Mouse (Mus musculus) intestine, postnatal 0 days (tissue): ENCODE results near the gene Lce1a2. TPM values are rescaled to one million over a fixed set of nuclear protein-coding genes. Genes with fewer than 3 reads are reported as not detected.

Experiments
- ATAC-seq: fragments of 200-750 bp; cut with Nextera tagmentation; 2 replicates; pipeline ENCODE4 v1.8.0; 2017; ENCODE audit warnings: mild to moderate bottlenecking, moderate TSS enrichment, moderate library complexity
- H3K27ac ChIP-seq: fragments of 300-500 bp; sonication (generic); 2 replicates; pipeline ENCODE4 v1.5.1; 2014; ENCODE audit warnings: mild to moderate bottlenecking, low read depth, low read length, moderate library complexity
- H3K27me3 ChIP-seq: fragments of 300-500 bp; sonication (generic); replicated peaks from 2 replicates; pipeline ENCODE4 v1.6.1; 2014; ENCODE audit warnings: low read length, mixed read lengths; ENCODE audit not compliant: control insufficient read depth, insufficient read depth
- H3K36me3 ChIP-seq: fragments of 300-500 bp; sonication (generic); 2 replicates; pipeline ENCODE4 v1.6.1; 2014; ENCODE audit warnings: mild to moderate bottlenecking, moderate library complexity; ENCODE audit not compliant: control insufficient read depth, insufficient read depth
- H3K4me1 ChIP-seq: fragments of 300-500 bp; sonication (generic); replicated peaks from 2 replicates; pipeline ENCODE4 v1.6.1; 2014; ENCODE audit warnings: antibody characterized with exemption, low read length, mixed read lengths; ENCODE audit not compliant: control insufficient read depth, insufficient read depth
- H3K4me2 ChIP-seq: fragments of 300-500 bp; sonication (generic); replicated peaks from 2 replicates; pipeline ENCODE4 v1.6.1; 2014; ENCODE audit warnings: low read depth, mild to moderate bottlenecking, moderate library complexity
- H3K4me3 ChIP-seq: fragments of 300-500 bp; sonication (generic); 2 replicates; pipeline ENCODE4 v1.5.1; 2014; ENCODE audit warnings: low read depth, low read length
- H3K9ac ChIP-seq: fragments of 300-500 bp; sonication (generic); 2 replicates; pipeline ENCODE4 v1.6.1; 2014; ENCODE audit warnings: mild to moderate bottlenecking, low read depth, low read length
- H3K9me3 ChIP-seq: fragments of 300-500 bp; sonication (generic); 2 replicates; pipeline ENCODE4 v1.6.1; 2016; ENCODE audit warnings: mixed run types; ENCODE audit not compliant: control insufficient read depth
- CTCF ChIP-seq: sonication (generic); IDR thresholded peaks from 2 replicates; pipeline ENCODE4 v1.5.1; 2016; ENCODE audit warnings: low read depth, mild to moderate bottlenecking, control low read depth, antibody characterized with exemption, moderate library complexity
- WGBS: fragments of 180-500 bp; shearing (Covaris S2); extraction: QIAGEN DNeasy Blood & Tissue Kit; methylation state at CpG from one replicate; pipeline ENCODE4 v1.1.7; 2014; 5-methylcytosine and 5-hydroxymethylcytosine counted together
- polyA plus RNA-seq: library from polyadenylated mRNA; unstranded; fragments of >200 nt; fragmentation: Nextera tagmentation; extraction: Ambion mirVana; gene quantifications from 2 replicates; pipeline ENCODE4 v1.2.1, GENCODE M21; 2015

The Lce1a2 gene
- polyA plus RNA-seq, 1 experiment from 2014 or later: not detected

DNA sequence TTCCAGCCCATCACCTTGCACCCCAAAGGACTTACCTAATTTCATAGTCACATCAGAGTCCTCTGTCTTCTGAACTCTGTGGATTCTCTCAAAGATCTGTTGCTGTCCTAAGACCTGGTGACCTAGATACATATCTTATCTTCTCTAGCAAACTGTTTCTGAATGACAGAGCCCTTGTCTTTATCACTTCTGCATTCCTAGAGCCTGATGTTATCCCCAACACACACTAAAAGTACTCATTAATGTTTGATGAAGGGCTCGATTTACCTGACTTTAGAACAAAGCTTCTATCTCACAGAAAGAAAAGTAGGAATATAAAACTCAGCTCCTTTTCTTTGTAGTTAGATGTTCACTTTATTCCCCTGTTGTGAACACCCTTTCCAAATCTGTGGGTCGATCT, 48.6 kb downstream of the Lce1a2 start, which contains the start of gene Lce6a:
Gene Lce6a (minus strand): TSS at position 101 of the 400 bp plus-strand sequence.
- Histone ChIP-seq H3K27me3 (no peaks in the 10 kb centered on the region), H3K4me2 (no peak within 1 kb of the TSS), H3K4me1 (0 out of 2 replicates have a peak, but pooled peaks cover 3% of the 10 kb centered on the region), H3K9me3 (no peaks in the 10 kb centered on the region), H3K27ac (no peak within 1 kb of the TSS), H3K36me3 (no peaks in the 10 kb centered on the region), H3K4me3 (no peak within 1 kb of the TSS), H3K9ac (no peak within 1 kb of the TSS)
- no peak for ATAC-seq
- WGBS: 44% methylated on average over 2 of the region's 2 CpGs
- TF ChIP-seq CTCF: no peak

Other genes starting within 250 kb of the Lce1a2 start
- 7.5 and 8.9 TPM in 2 replicates for gene Gm9774, start 240.9 kb downstream of the Lce1a2 start, polyA plus RNA-seq
- not detected in 2 replicates for gene Sprr2k, start 237.7 kb downstream of the Lce1a2 start, polyA plus RNA-seq
- not detected in 2 replicates for gene Sprr1b, start 231.5 kb downstream of the Lce1a2 start, polyA plus RNA-seq
- gene Sprr3, start 211.6 kb downstream of the Lce1a2 start, polyA plus RNA-seq: not detected in 2 replicates
- 3.8 and 5.4 TPM in 2 replicates for gene Sprr1a, start 184.4 kb downstream of the Lce1a2 start, polyA plus RNA-seq
- gene Sprr4, start 169.8 kb downstream of the Lce1a2 start, polyA plus RNA-seq: not detected in 2 replicates
- not detected in 2 replicates for gene 2310046K23Rik, start 135.8 kb downstream of the Lce1a2 start, polyA plus RNA-seq
- gene Ivl, start 96.6 kb downstream of the Lce1a2 start, polyA plus RNA-seq: 0.47 and 0.80 TPM in 2 replicates
- 96.4 and 137 TPM in 2 replicates for gene Smcp, start 81.3 kb downstream of the Lce1a2 start, polyA plus RNA-seq
- gene 2210017I01Rik, start 62.8 kb downstream of the Lce1a2 start, polyA plus RNA-seq: 0.18 and 0.34 TPM in 2 replicates
- 1.8 and 2.1 TPM in 2 replicates for gene Lce6a, start 48.7 kb downstream of the Lce1a2 start, polyA plus RNA-seq
- 0.46 and 0.73 TPM in 2 replicates for gene Lce1a1, start 22.0 kb downstream of the Lce1a2 start, polyA plus RNA-seq
- not detected in 2 replicates for gene Lce1b, start 13.4 kb downstream of the Lce1a2 start, polyA plus RNA-seq
- gene Lce1c, start 8.9 kb upstream of the Lce1a2 start, polyA plus RNA-seq: not detected in 2 replicates
- not detected in 2 replicates for gene Lce1d, start 16.9 kb upstream of the Lce1a2 start, polyA plus RNA-seq
- not detected in 2 replicates for gene Lce1e, start 38.8 kb upstream of the Lce1a2 start, polyA plus RNA-seq
- not detected in 2 replicates for gene Lce1f, start 50.0 kb upstream of the Lce1a2 start, polyA plus RNA-seq
- gene Gm38119, start 68.8 kb upstream of the Lce1a2 start, polyA plus RNA-seq: not detected in 2 replicates
- not detected in 2 replicates for gene Lce1g, start 82.0 kb upstream of the Lce1a2 start, polyA plus RNA-seq
- gene Lce1h, start 94.8 kb upstream of the Lce1a2 start, polyA plus RNA-seq: not detected in 2 replicates
- not detected in 2 replicates for gene Lce1i, start 108.6 kb upstream of the Lce1a2 start, polyA plus RNA-seq
- not detected in 2 replicates for gene Lce1j, start 120.2 kb upstream of the Lce1a2 start, polyA plus RNA-seq
- not detected in 2 replicates for gene Lce1k, start 137.6 kb upstream of the Lce1a2 start, polyA plus RNA-seq
- gene Kprp, start 156.9 kb upstream of the Lce1a2 start, polyA plus RNA-seq: not detected in 2 replicates
- not detected in 2 replicates for gene Lce1l, start 181.0 kb upstream of the Lce1a2 start, polyA plus RNA-seq
- gene 2310050C09Rik, start 199.9 kb upstream of the Lce1a2 start, polyA plus RNA-seq: not detected in 2 replicates